Mouse (Mus musculus) frontal cortex, postnatal 14 days (tissue): Measurements from ENCODE around the gene Ckmt1.
"Not testable (repeated sequence)": the region's sequence is repeated elsewhere in the genome, so short reads cannot be mapped to it uniquely, and the experiment has no call there.

Experiments
- DNase-seq, 2 experiments: peaks; one replicate each; pipeline ENCODE4 v3.0.0; 2022; ENCODE audit warnings: low spot score in 2 of 2

Ckmt1 gene

DNA sequence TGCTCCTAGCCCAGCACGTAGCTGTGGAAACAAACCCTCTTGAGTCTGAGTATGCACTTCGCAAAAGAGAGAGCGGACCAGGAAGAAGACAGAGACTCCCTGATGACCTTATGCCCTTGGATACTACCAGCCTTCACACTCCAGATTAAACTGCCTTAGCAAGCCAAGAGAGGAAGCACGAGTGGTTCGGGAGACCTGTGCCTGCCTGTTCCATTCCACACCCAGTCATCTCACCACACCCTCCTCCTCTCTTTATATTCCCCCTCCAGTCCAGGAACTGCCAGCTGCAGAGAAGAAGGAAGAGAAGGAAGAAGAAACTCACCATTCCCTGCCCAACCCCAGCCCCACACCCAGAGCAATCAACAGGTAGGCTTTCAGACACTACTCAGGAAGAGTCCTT lies at the start of gene Ckmt1:
Ckmt1 (plus strand) TSS at position 221 of the 400 bp plus-strand sequence.
- DNase-seq: no peak

DNA sequence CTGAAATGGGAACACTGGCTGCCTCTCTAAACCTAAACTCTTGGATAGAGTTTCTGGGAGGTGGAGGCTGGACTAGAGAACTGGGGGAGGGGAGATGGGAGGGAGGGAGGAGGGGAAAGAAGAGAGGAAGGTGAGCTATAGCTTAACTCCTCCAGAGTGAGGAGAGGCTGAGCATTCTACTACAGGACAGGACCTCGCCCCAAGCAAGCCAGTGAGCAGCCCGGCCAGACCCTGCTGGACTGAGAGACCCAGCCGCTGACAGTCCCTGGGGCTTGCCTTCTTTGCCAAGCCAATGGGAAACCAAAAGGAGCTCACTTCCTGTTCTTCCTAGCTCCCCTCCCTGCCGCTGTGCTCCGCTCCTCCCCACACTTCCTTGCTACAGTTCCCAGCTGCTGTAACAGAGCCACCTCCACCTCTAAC lies 48.5 kb upstream of the Ckmt1 start:
- DNase-seq: peak in 1 of 2 experiments; percentile 20

DNA sequence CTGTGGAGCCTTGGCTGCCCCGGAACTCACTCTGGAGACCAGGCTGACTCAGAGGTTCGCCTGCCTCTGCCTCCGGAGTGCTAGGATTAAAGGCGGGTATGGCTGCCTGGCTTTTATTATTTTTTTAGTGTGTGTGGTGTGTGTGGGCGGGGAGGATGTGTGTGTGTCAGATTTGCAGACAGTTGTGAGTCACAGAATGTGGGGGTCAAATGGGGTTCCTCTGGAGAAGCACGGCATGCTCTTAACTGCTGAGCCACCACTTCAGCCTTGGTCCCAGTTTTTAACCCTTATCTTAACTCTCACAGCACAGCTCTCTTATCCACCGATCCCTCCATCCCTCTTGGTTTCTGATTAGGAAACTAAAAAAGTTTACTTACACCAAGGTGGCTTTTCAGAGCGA lies 41.2 kb upstream of the Ckmt1 start:
- no peak for DNase-seq

DNA sequence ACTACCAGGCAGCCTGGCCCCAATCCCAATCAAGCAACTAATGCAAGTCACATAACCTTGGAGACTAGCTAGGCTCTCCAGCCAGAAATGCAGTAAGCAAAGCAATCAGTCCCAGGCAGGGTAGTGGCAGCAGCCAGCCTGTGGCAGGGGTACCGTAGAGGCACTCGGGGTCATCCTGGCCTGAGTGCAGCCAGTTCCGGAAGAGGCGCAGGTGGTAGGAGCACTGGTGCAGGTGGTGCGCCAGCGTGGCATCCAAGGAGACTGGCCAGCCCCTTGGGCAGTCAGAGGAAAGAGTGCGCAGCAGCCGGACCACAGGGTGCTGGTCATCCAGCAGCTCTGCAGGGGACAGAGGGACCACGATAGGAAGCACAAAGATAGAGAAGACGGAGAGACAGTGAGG lies 34.5 kb upstream of the Ckmt1 start:
- DNase-seq: no peak

DNA sequence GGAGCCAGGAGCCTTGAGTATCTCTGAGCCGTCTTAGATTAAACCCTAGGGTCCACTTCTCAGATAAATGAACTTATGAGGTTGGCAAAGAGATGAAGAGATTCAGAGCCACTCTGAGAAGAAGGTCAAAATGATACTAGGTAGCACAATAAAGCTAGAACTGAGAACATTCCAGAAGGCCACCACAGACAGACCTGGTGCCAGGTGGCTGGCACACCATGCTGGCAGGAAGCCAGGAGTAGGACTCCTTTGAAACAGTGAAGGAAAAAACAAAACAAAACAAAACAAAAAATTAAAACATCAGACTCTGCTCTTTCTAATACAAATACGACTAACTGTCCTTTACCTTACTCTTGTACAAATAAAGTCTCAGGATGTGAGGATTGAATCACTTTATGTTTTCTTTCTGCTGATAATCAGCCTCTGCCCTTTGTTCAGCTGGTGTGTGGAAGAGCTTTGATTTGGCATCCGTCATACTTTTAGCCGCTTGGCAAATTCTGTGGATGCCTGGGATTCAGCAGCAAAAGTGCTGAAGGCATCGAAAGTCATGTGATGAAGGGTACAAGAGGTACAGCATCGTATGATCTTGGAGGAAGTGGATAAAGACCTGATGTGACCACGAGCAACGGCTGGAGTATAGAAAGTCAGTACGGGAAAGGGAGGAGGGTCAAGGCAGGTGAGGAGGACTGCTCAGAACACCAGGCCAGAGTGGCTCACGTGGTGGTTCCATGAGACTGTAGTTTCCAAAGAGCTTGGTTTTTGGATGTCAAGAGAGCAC lies 33.6 kb upstream of the Ckmt1 start:
- DNase-seq: no peak

DNA sequence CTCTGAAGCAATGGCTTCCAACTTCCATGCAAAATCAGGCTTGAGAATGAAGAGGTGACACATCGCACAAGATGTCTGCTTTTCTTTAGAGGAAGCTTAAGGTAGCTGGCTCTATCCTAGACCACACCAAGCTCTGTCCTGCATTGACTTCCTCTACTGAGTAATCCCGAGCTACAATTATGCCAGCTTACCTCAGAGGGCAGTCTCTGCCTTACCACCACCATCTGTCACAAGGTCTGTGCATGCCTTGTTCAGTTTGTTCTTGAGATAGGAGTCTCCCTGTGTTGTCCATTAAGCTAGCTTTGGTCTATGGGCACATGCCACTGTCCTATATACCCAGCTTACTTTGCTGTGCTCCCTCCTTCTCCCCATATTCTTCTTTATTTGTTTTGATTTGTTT lies 28.0 kb upstream of the Ckmt1 start:
- DNase-seq: no peak

DNA sequence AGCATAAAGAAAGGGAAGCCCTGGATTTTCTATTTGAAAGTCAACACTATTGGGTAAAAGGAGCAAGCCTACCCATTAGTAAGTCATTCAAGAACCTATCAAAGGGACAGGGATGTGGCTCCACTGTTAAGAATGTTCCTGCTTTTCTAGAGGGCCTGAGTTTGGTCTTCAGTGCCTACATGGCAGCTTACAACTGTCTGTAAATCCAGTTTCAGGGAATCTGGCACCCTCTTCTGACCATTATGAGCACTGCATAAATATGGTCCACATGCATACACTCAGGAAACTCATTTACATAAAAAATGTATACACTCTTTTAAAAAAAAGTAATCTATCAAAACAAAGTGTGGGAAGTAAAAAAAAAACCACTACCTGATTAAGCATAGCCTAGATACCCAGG lies 18.5 kb upstream of the Ckmt1 start:
- DNase-seq: no peak

DNA sequence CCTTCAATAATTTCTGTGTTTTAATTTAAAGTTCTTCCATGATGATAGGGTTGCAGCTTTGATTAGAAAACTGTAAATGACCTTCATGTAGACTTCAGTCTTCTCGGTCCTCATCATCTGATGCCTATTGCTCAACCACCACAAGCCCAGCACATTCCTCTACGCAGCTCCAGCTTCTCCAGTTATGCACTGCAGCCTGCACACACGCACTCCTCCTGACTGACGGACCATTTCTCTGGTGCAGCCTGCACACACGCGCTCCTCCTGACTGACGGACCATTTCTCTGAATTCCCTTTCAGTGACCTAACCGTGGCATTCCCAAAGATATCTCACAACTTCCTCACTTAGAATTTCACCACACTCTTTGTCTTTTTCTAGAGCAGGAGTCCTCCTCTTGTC lies 4.4 kb upstream of the Ckmt1 start:
- DNase-seq: no peak

DNA sequence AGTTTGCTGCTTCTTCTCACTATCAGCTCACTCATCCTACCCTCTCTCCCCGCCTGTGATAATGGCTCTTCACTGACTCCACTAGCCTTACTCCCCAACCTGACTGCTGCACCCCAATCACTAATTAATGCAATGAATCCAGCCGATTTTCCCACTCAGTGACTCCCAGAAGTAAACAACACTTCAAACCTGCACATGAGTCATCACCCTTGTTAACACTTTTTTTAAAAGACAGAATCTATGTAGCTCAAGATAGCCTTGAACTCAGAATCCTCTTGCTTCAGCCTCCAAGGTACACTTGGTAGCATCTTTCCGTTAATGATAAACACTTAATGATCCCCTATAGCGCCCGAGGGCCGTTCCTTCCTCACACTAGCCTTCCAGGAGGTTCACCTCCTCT lies 3.1 kb upstream of the Ckmt1 start:
- no peak for DNase-seq

DNA sequence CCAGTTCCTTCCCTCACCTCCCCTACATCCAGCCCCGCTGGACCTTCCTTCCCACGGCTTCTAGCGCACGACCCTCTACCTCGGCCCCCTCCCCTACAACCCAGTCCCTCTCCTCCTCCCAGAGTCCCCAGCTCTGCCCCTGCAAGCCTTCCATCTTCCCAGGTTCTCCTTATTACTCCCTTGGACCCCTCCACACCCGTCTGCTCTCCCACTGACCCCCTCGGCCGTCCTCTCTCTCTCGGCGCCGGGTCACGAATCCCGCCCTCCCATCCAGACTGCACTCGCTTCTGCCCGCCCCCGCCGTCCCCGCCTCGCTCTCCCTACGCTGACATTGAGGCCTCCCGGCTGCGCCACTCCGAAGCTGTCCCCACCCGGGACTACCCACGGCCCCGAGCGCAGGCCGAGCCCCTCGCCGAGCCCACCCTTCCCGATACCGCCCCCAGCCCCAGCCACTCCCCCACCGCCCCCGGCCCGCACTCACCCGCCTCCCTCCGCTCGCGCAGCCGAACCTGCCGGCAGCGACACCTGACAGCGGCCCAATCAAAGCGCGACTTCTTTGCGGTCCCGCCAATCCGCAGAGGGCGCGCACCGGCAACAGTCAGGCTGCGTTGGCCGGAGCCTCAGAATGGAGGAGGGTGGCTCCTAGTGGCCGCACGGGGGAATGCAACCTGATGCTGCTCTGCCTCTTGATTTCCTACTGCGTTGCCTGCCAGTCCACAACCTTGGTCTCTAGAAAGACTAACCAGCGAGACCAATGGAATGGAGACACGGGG lies 2.5 kb upstream of the Ckmt1 start, which contains the start of gene Ppip5k1:
Ppip5k1 (minus strand) TSS at position 577 of the 773 bp plus-strand sequence.
- peak; percentile 95 to 98 for DNase-seq

DNA sequence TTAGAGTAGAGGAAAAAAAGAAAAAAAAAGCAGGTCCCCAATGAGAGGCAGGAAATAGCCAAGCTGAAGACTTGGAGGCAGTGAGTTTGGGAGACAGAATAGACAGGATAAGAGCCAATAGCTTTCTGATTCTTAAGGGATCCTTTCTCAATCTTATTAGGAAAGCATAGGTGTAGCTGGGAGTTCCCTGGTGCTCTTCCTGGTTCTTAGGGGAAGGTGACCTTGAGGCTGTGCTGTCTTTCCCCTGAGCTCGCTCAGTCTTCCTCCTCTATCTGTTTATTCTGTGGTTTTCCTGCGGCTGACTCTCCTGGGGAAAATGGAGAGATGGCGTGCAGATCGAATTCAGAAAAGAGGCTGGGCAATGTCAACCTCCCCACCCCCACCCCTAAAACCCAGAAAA lies 447 bp downstream of the Ckmt1 start:
- DNase-seq: no peak

DNA sequence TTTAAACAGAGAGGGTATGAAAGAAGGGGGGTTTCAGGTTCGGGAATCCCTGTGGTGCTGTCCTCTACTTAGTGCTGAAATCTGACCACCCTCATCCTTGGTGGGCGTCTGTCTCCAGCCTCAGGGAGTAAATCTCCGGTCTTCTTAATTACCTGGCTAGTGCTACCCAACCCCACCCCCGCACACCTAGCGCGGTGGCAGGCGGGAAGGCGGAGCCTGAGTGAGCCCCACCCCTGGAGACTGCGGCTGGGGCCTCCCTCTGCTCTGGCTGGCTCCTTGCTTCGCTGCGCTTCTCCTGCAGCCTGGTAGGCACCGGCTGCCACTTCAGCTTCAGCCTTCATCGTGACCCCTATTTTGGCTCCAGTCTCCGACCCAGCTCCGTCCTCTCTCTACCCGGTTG lies 867 bp downstream of the Ckmt1 start:
- peak; percentile 72 to 75 for DNase-seq

DNA sequence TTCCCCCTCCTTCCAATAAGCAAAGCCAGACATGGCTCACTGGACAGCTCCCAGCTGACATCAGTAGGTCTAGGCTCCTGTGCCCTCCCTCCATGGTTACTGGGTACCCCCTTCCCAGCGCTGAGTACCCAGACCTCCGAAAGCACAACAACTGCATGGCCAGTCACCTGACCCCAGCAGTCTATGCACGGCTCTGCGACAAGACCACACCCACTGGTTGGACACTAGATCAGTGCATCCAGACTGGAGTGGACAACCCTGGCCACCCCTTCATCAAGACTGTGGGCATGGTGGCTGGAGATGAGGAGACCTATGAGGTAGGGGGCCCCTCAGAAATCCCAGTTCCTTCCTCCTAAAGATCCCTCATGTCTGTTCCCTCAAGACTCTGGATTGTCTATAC lies 1.9 kb downstream of the Ckmt1 start:
- DNase-seq: no peak

DNA sequence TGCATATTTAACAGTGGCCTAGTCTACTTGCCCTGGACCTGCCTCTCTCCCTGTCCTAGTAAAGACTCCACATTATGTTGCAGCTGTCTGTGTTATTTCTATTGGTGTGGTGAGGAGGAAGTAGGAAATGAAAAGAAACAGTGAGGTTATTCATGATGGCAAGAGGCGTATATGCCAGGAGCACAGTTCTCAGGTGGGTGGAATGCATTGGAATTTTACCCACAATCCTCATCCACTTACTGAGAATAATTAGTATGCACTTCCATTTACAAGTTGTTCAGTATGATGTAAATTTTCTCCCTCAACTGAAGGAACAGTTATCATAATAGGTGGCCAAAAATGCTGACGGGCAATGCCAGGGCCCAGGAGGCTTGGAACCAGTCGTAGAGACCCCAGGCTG lies 6.1 kb downstream of the Ckmt1 start:
- no peak for DNase-seq

DNA sequence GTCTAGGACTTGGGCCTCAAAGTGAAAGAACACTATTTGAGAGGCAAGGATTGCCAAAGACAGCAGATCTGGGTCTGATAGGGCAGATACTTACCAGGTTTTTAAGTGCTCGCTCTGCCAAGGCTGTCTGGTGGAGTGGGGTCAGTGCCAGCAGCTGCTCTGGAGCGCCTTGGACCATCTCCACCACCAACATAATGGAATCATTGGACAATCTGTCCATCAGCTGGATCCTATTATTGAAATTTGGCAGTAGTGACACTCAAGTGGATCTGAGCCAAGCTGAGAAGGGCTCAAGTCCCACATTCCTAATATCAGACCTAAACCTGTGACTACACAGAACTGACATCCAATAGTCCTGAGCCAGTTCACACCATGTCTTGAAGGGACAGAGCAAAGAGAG lies 11.3 kb downstream of the Ckmt1 start:
- no peak for DNase-seq

DNA sequence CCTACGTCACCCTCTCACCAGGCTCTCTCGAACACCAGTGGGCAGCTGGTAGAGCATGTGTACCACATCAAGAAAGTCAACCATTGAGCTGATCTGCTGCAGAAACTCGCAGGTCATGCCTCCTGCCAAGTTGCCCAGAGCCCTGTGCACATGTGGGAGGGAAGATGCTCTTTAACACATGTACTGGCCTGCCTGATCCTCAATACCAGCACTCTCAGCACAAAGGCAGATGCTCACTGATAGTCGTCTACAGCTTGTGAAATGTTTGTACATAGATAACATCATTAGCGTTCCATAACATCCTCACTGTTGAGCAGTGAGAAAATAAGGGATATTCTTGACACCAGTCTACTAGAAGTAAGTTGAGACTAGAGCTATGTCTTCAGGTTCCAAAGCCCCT lies 13.4 kb downstream of the Ckmt1 start:
- no peak for DNase-seq

DNA sequence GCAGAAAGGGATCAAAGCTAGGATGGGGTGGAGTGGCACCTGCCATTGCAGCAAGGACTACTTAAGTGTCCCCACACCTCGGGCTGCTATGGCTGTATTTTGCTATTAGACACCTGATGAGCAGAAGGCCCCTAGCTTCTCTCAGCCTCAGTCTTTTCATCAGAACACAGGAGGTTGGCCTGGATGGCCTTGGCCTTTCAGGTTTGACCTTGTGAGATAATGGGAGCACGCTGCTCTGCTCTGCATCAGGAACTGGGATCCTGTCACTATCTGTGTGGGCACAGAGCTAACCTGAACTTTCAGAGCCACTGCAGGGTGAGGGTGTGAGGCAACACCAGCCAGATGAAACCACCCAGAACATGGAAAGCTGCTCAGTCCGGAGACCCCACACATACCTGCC lies 14.8 kb downstream of the Ckmt1 start:
- DNase-seq: no peak

DNA sequence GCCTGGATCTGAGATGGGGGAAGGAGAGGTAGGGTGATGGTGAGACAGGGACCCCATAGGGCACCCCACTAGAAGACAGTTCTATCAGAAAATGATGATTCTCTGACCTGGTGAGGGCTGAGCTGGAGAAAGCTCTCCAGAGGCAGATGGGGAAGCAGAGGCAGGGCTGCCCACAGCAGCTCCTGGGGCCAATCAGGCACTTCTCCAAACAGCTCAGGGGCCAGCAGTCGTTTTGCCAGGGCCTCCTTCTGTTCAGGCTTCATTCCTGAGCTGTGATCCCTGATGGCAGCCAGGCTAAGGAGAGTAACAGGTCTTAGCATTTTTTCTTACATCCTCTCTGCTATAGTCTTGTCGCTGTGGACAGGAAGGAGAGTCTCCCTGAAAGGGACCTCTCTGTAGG lies 17.3 kb downstream of the Ckmt1 start:
- no peak for DNase-seq

DNA sequence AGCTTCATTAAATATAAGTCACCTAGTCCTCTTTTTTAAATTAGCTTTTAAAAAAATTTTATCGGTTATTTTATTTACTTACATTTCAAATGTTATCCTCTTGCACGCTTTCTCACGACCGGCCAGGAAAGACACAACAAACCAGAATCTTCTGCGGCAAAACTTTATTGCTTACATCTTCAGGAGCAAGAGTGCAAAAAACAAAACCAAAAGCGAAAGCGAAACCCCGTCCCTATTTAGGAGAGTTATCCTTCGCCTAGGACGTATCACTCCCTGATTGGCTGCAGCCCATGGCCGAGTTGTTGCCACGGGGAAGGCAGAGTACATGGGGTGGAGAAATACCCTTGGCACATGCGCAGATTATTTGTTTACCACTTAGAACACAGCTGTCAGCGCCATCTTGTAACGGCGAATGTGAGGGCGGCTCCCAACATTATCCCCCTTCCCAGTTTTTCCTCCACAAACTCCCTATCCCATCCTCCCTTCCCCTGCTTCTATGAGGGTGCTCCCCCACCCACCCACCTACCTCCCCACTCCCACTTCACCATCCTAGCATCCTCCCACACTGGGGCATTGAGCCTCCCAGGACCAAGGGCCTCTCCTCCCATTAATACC lies 29.6 kb downstream of the Ckmt1 start, which contains the start of gene Strc:
Strc (minus strand) TSS at position 208 of the 615 bp plus-strand sequence.
- DNase-seq: not testable (repeated sequence)

DNA sequence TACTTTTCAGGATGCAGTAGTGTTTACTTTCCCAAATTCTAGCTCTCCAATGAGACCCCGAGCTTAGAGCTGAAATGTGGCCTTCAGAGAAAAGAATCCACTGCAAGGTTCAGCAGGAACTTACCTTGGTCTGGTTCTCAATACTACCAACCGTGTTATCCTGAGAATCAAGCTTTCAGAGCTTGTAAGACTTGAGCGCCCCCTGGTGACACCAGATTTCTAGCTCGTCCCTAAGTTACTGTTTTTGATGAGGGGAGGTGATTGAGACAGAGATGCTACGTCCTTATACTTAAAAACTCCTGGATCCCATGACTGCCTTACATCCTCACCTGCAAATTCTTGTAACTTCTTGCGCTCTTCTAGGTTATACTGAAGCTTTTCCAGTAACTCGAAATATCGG lies 39.1 kb downstream of the Ckmt1 start:
- peak; percentile 41 to 86 for DNase-seq

DNA sequence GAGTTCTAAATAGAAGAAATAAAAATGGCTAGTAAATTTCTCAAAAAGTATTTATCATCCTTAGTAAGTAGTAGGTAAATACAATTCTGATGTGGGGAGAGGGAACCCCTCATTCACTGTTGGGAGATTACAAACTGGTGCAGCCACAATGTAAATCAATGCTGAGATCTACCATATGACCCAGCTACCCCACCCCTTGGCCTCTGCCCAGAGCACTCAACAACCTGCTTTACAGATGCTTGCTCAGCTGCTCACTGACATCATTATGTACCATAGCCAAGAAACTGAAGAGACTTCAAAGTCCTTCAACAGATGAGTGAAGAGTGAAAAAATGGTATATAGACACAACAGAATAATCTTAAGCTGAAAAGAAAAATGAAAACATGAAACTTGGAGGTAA lies 45.8 kb downstream of the Ckmt1 start:
- no peak for DNase-seq

DNA sequence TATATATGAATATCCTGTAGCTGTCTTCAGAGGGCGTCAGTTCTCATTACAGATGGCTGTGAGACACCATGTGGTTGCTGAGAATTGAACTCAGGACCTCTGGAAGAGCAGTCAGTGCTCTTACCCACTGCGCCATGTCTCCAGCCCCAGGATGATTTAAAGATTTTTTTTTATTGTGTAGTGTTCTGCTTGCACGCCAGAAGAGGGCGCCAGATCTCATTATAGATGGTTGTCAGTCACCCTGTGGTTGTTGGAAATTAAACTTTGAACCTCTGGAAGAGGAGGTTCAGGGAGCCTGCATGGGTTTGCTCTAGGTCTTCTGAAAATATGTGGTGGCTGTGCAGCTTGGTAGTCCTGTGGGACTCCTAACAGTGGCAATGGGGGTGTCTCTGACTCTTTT lies 50.6 kb downstream of the Ckmt1 start:
- no peak for DNase-seq
